Mouse (Mus musculus) lung, embryonic 14.5 days (tissue): ENCODE measurements around the gene Rps10. TPM values are rescaled to one million over a fixed set of nuclear protein-coding genes. Genes with fewer than 3 reads are reported as not detected.

Source experiments
- ATAC-seq: fragments of 200-750 bp; cut with Nextera tagmentation; 2 replicates; pipeline ENCODE4 v1.8.0; 2017; ENCODE audit warnings: mild to moderate bottlenecking, moderate TSS enrichment, moderate library complexity; ENCODE audit not compliant: insufficient read depth
- DNase-seq: peaks from one replicate; pipeline ENCODE4 v3.0.0-alpha.2; 2015
- H3K27ac ChIP-seq: fragments of 300-500 bp; sonication (generic); 2 replicates; pipeline ENCODE4 v1.5.1; 2014; ENCODE audit warnings: low read depth, mild to moderate bottlenecking, moderate library complexity
- H3K27me3 ChIP-seq: fragments of 300-500 bp; sonication (generic); 2 replicates; pipeline ENCODE4 v1.6.1; 2014; ENCODE audit warnings: low read length, control low read depth; ENCODE audit not compliant: insufficient read depth
- H3K36me3 ChIP-seq: fragments of 300-500 bp; sonication (generic); 2 replicates; pipeline ENCODE4 v1.6.1; 2014; ENCODE audit warnings: control low read depth; ENCODE audit not compliant: insufficient read depth
- H3K4me1 ChIP-seq: fragments of 300-500 bp; sonication (generic); 2 replicates; pipeline ENCODE4 v1.6.1; 2014; ENCODE audit warnings: antibody characterized with exemption, control low read depth; ENCODE audit not compliant: insufficient read depth
- H3K4me2 ChIP-seq: fragments of 300-500 bp; sonication (generic); 2 replicates; pipeline ENCODE4 v1.6.1; 2014; ENCODE audit warnings: mild to moderate bottlenecking
- H3K4me3 ChIP-seq: fragments of 300-500 bp; sonication (generic); 2 replicates; pipeline ENCODE4 v1.5.1; 2014; ENCODE audit warnings: low read depth, low read length
- H3K9ac ChIP-seq: fragments of 300-500 bp; sonication (generic); 2 replicates; pipeline ENCODE4 v1.6.1; 2014
- H3K9me3 ChIP-seq: fragments of 300-500 bp; sonication (generic); 2 replicates; pipeline ENCODE4 v1.6.1; 2016; ENCODE audit warnings: low read depth, low read length, control low read depth
- CTCF ChIP-seq: IDR thresholded peaks from 2 replicates; pipeline ENCODE4 v1.5.1; 2016; ENCODE audit warnings: antibody characterized with exemption, low read depth
- WGBS: fragments of 180-500 bp; shearing (Covaris S2); extraction: QIAGEN DNeasy Blood & Tissue Kit; methylation state at CpG from one replicate; pipeline ENCODE4 v1.1.7; 2014; 5-methylcytosine and 5-hydroxymethylcytosine counted together
- polyA plus RNA-seq: library from polyadenylated mRNA; unstranded; fragments of >200 nt; fragmentation: Nextera tagmentation; extraction: Ambion mirVana; gene quantifications from 2 replicates; pipeline ENCODE4 v1.2.1, GENCODE M21; 2014

The Rps10 gene
- polyA plus RNA-seq, 1 experiment from 2014 or later = 1,191 TPM

GRCm38 (mm10) chr17:27655089-27656010 lies 18.9 kb upstream of the Rps10 start, which contains the start of gene Pacsin1:
Pacsin1 (plus strand) TSS chr17:27655509.
- H3K36me3 ChIP-seq = no peaks in the 10 kb centered on the region
- no peaks in the 10 kb centered on the region for H3K9me3 ChIP-seq
- H3K27me3 ChIP-seq = peaks cover 31% of the 10 kb centered on the region
- no peak within 1 kb of the TSS for H3K27ac ChIP-seq
- ATAC-seq = peak; percentile 28; the same call in 1 of the 2 replicates
- TF ChIP-seq CTCF = no peak
- H3K4me2 ChIP-seq = peak within 1 kb of the TSS; percentile 69
- WGBS = 1% methylated on average over 61 of the region's 65 CpGs
- H3K9ac ChIP-seq = 0 out of 2 replicates have a peak within 1 kb of the TSS, but pooled peaks have one; percentile 1
- peak within 1 kb of the TSS; percentile 41 for H3K4me3 ChIP-seq
- no peaks in the 10 kb centered on the region for H3K4me1 ChIP-seq
- DNase-seq = peak; percentile 56

DNA sequence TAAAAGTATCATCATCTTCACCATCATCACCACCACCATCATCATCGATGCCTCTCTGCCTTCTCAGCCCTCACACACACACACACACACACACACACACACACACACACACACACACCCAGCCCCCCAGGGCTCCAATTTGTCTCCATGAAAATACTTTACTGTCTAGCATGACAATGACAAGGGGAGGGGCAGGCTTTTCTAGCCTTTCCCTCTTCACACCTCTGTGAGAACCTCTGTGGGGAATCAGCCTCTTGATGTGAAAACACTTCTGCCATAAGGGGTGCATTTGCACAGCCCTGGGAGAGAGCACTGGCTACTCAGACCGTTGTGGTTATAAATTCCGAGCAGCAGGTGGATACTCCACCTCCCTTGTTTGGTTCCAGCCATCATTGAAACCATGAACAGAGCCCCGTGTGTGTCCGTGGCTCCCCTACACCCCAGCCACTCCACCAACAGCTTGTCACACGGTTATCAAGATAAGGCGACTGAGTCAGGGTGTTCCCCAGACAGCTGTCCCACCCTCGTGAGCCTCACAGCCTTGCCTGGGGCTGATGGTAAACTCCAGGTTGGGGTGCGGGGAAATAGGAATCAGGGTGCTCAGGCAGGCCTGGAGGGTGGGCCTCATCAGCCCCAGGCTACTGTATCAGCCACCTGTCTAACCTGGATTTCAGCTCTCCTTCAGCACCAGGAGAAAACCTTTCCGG lies 16.9 kb upstream of the Rps10 start:
- Histone ChIP-seq H3K4me2 (no peak overlapping the region), H3K27ac (no peak overlapping the region), H3K9me3 (no peaks in the 10 kb centered on the region), H3K27me3 (peaks cover 31% of the 10 kb centered on the region), H3K36me3 (no peaks in the 10 kb centered on the region), H3K9ac (no peak overlapping the region), H3K4me1 (no peaks in the 10 kb centered on the region), H3K4me3 (no peak overlapping the region)
- no peak for TF ChIP-seq CTCF
- DNase-seq = no peak
- no peak for ATAC-seq
- WGBS = 35% methylated on average over 10 of the region's 10 CpGs

- H3K27me3 ChIP-seq = peaks cover 29% of the 10 kb centered on the region
- 78% methylated on average over 23 of the region's 23 CpGs for WGBS
- H3K4me3 ChIP-seq = no peak overlapping the region
- no peaks in the 10 kb centered on the region for H3K9me3 ChIP-seq
- H3K36me3 ChIP-seq = no peaks in the 10 kb centered on the region
- no peak overlapping the region for H3K4me2 ChIP-seq
- TF ChIP-seq CTCF = no peak
- no peak for ATAC-seq
- no peaks in the 10 kb centered on the region for H3K4me1 ChIP-seq
- no peak overlapping the region for H3K27ac ChIP-seq
- no peak overlapping the region for H3K9ac ChIP-seq
- no peak for DNase-seq
These were observed 15.7 kb upstream of the Rps10 start for GRCm38 (mm10) chr17:27652046-27652790.

GRCm38 (mm10) chr17:27650586-27650985 lies 14.1 kb upstream of the Rps10 start:
- DNase-seq = no peak
- 66% methylated on average over 13 of the region's 13 CpGs for WGBS
- Histone ChIP-seq H3K36me3 (no peaks in the 10 kb centered on the region), H3K27me3 (peaks cover 13% of the 10 kb centered on the region), H3K4me3 (no peak overlapping the region), H3K27ac (no peak overlapping the region), H3K9ac (no peak overlapping the region), H3K9me3 (no peaks in the 10 kb centered on the region), H3K4me2 (no peak overlapping the region), H3K4me1 (no peaks in the 10 kb centered on the region)
- no peak for TF ChIP-seq CTCF
- no peak for ATAC-seq

DNA sequence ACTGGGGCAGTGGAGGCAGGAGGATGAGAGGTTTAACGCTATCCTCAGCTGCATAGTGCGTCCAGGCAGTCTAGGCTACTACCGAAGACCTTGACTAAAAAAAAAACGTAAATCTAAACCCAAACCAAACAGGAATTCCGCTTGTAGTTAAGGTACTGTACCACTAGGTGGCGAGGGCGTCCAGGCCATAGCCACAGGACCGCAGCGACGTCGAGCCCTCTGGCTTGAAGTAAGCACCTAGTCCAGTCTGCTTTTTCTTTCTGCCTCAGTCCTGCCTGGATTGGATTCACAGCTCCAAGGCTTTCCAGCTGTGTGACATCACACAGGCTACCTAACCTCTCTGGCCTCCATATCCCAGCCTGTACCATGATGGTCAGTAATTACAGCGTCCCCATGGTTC lies 13.7 kb upstream of the Rps10 start:
- Histone ChIP-seq H3K9me3 (no peaks in the 10 kb centered on the region), H3K4me2 (no peak overlapping the region), H3K27me3 (peaks cover 9% of the 10 kb centered on the region), H3K4me3 (no peak overlapping the region), H3K9ac (no peak overlapping the region), H3K4me1 (no peaks in the 10 kb centered on the region), H3K36me3 (no peaks in the 10 kb centered on the region), H3K27ac (no peak overlapping the region)
- ATAC-seq (0 out of 2 replicates have a peak, but pooled peaks have one; percentile 38), DNase-seq (peak; percentile 85)
- peak; percentile 90 for TF ChIP-seq CTCF
- WGBS = 10% methylated on average over 12 of the region's 12 CpGs

DNA sequence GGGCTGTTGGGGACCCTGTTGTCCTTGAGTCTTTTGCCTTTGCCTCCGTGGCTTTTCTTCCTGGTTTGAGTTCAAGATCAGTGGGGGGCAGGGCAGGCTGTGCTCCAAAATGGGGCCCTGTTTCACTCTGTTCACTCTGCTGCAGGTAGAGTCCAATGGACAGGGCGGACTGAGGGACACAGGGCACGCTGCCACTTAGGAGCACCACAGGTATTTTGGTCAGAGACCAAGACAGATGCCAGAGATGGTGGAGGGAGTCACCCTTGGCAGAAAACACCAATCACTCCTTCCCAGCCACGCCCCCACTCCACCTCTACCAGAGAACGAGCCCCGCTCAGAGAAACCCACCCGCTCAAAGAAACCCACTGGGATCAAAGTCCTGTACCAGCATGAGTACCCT lies 9.3 kb upstream of the Rps10 start:
- ATAC-seq (no peak), DNase-seq (no peak)
- Histone ChIP-seq H3K36me3 (no peaks in the 10 kb centered on the region), H3K9ac (no peak overlapping the region), H3K4me1 (no peaks in the 10 kb centered on the region), H3K4me3 (no peak overlapping the region), H3K27ac (no peak overlapping the region), H3K9me3 (no peaks in the 10 kb centered on the region), H3K4me2 (no peak overlapping the region), H3K27me3 (no peaks in the 10 kb centered on the region)
- no peak for TF ChIP-seq CTCF
- WGBS = 35% methylated on average over 7 of the region's 7 CpGs
